8 mouse cellular contexts compared by ENCODE assay signal in genomic region chr11:89165278-89165677, GRCm38 (mm10).
DNase-seq lines count a peak whose midpoint lies in the region; ATAC-seq lines count a peak whose summit lies in the region.

No protein-coding gene starts in this region.

- no peak overlapping the region for H3K4me3 ChIP-seq in heart, embryonic 12.5 days
- H3K4me3 ChIP-seq in forebrain, embryonic 12.5 days (replicated peaks) = no peak overlapping the region
- H3K4me3 ChIP-seq in hindbrain, embryonic 14.5 days (replicated peaks; ENCODE audit: low read length) = no peak overlapping the region
- no peak overlapping the region for H3K4me3 ChIP-seq in midbrain, embryonic 12.5 days

- no peaks in the 10 kb centered on the region for H3K9me3 ChIP-seq in heart, embryonic 12.5 days (replicated peaks)
- H3K9me3 ChIP-seq in forebrain, embryonic 12.5 days = no peaks in the 10 kb centered on the region
- no peaks in the 10 kb centered on the region for H3K9me3 ChIP-seq in hindbrain, embryonic 14.5 days (ENCODE audit: control insufficient read depth, low read length)
- H3K9me3 ChIP-seq in midbrain, embryonic 12.5 days = no peaks in the 10 kb centered on the region

- no peak overlapping the region for H3K27ac ChIP-seq in heart, embryonic 12.5 days (ENCODE audit: poor library complexity, severe bottlenecking)
- no peak overlapping the region for H3K27ac ChIP-seq in forebrain, embryonic 12.5 days
- no peak overlapping the region for H3K27ac ChIP-seq in hindbrain, embryonic 14.5 days
- no peak overlapping the region for H3K27ac ChIP-seq in midbrain, embryonic 12.5 days (replicated peaks)

- no peaks in the 10 kb centered on the region for H3K4me1 ChIP-seq in heart, embryonic 12.5 days (replicated peaks)
- no peaks in the 10 kb centered on the region for H3K4me1 ChIP-seq in forebrain, embryonic 12.5 days
- no peaks in the 10 kb centered on the region for H3K4me1 ChIP-seq in hindbrain, embryonic 14.5 days (replicated peaks; ENCODE audit: control insufficient read depth, insufficient read depth, low read length)
- no peaks in the 10 kb centered on the region for H3K4me1 ChIP-seq in midbrain, embryonic 12.5 days

- no peak for ATAC-seq in heart, embryonic 12.5 days (ENCODE audit: insufficient number of reproducible peaks, low FRiP score)
- 0 out of 2 replicates have a peak, but pooled peaks have one; percentile 49 for ATAC-seq in forebrain, embryonic 12.5 days (ENCODE audit: low FRiP score)
- ATAC-seq in hindbrain, embryonic 14.5 days (ENCODE audit: low FRiP score) = peak; percentile 21; the same call in 1 of the 2 replicates
- ATAC-seq in midbrain, embryonic 12.5 days (ENCODE audit: low FRiP score, low read depth) = peak; percentile 34; the same call in 1 of the 2 replicates

- DNase-seq in heart, adult 8-10 months (ENCODE audit: low spot score) = peak; percentile 75
- DNase-seq in c-Kit-positive CD71-positive TER-119-negative erythroid progenitor cells, embryonic 14.5 days (ENCODE audit: low read depth) = peak; percentile 60
- peak; percentile 96 for DNase-seq in hindbrain, embryonic 14.5 days (ENCODE audit: low spot score)
- DNase-seq in left cerebral cortex, adult 18-20 months (ENCODE audit: low spot score in 2 of 2) = peak; percentile 84 to 93
- DNase-seq in spleen, postnatal 10 days (ENCODE audit: low spot score in 2 of 2) = peak; percentile 54 to 85

- H3K4me2 ChIP-seq in heart, embryonic 12.5 days = no peak overlapping the region
- H3K4me2 ChIP-seq in forebrain, embryonic 12.5 days = no peak overlapping the region
- H3K4me2 ChIP-seq in hindbrain, embryonic 14.5 days (replicated peaks) = no peak overlapping the region
- no peak overlapping the region for H3K4me2 ChIP-seq in midbrain, embryonic 12.5 days (replicated peaks)

- no peaks in the 10 kb centered on the region for H3K36me3 ChIP-seq in heart, embryonic 12.5 days
- no peaks in the 10 kb centered on the region for H3K36me3 ChIP-seq in forebrain, embryonic 12.5 days (replicated peaks)
- H3K36me3 ChIP-seq in hindbrain, embryonic 14.5 days (replicated peaks; ENCODE audit: control insufficient read depth, insufficient read depth) = no peaks in the 10 kb centered on the region
- no peaks in the 10 kb centered on the region for H3K36me3 ChIP-seq in midbrain, embryonic 12.5 days

- no peak overlapping the region for H3K9ac ChIP-seq in heart, embryonic 12.5 days
- no peak overlapping the region for H3K9ac ChIP-seq in forebrain, embryonic 12.5 days
- no peak overlapping the region for H3K9ac ChIP-seq in hindbrain, embryonic 14.5 days
- H3K9ac ChIP-seq in midbrain, embryonic 12.5 days (replicated peaks) = no peak overlapping the region

- peaks cover 3% of the 10 kb centered on the region; the same call in 1 of the 2 replicates for H3K27me3 ChIP-seq in heart, embryonic 12.5 days (replicated peaks)
- H3K27me3 ChIP-seq in forebrain, embryonic 12.5 days = 0 out of 2 replicates have a peak, but pooled peaks cover 7% of the 10 kb centered on the region
- H3K27me3 ChIP-seq in hindbrain, embryonic 14.5 days (ENCODE audit: control insufficient read depth, insufficient read depth, low read length) = peaks cover 3% of the 10 kb centered on the region; the same call in 1 of the 2 replicates
- no peaks in the 10 kb centered on the region for H3K27me3 ChIP-seq in midbrain, embryonic 12.5 days

- WGBS in heart, embryonic 12.5 days = 12% methylated on average over 6 of the region's 6 CpGs
- WGBS in forebrain, embryonic 12.5 days = 14% methylated on average over 6 of the region's 6 CpGs
- WGBS in hindbrain, embryonic 14.5 days = 12% methylated on average over 6 of the region's 6 CpGs
- 15% methylated on average over 6 of the region's 6 CpGs for WGBS in midbrain, embryonic 12.5 days
